Mouse (Mus musculus) ES-CJ7 (cell line): Measurements from ENCODE around the gene Senp8.

Source experiments
- DNase-seq: peaks from one replicate; pipeline ENCODE4 v3.0.0; 2011; ENCODE audit warnings: low read depth, low spot score

The Senp8 gene

GRCm38 (mm10) chr9:59716275-59716898, 34.1 kb downstream of the Senp8 start:
- no peak for DNase-seq

DNA sequence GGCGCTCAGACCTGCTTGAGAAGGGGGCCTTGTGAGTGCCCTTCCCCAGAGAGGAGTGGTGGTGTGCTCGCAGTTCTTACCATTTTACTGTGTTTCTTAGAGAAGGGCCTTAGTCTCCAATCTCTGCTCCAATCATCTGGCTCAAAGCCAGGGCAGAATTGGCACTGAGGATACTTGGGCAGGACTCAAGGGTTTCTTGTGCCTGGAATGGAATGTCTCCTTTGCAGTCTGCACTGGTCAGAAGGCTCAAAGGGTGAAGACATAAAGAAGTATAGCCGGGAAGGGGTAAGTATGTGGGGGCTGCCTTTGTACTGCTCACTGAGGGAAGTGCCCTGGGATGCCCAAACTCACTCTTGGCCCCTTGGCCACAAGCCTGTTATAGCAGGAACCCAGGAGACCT, 41.3 kb downstream of the Senp8 start:
- DNase-seq = no peak

DNA sequence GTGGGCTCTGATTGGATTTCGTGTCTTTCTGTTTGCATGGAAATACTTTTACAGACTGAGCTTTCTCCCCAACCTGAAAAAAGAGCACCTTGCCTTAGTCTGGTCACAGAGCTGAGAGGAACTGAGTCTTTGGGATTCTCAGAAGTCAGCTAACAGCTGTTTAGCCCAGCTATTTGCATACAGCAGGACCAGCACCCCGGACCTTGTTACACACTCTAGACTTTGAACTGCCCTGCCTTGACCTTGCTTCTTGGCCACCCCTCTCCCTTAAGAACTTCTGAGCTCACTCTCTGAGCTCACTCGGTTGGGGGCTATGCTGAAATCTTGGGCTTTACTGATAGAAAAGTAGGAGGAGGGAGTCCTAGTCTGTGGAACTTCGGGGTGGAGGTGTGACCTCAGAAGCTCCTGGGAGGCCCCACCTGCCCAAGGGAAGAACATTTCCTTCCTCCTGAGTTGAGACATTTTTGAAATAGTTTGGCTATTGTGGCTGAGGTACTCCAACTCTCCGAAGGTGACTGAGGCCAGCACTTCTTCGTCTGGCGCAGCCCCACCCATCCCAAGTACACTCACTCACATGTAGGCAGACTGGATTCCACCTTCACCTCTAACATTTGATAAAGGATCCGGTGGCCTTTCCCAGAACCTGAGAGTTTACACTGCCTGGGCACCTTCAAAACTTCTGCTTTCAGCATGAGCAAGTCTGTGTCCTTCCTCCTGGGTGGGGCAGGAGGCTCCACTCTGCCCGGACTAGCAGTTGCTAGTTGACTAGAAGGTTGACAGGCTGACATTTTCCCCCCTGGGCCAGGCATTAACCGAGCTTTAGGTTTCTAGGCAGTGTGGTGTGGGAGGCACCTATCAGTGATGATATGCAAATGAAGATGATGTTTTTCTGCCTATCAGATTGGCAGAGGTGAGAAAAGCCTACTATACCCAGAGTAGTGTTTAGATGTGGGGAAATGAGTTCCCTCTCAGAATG, 43.4 kb downstream of the Senp8 start:
- peak; percentile 55 for DNase-seq

DNA sequence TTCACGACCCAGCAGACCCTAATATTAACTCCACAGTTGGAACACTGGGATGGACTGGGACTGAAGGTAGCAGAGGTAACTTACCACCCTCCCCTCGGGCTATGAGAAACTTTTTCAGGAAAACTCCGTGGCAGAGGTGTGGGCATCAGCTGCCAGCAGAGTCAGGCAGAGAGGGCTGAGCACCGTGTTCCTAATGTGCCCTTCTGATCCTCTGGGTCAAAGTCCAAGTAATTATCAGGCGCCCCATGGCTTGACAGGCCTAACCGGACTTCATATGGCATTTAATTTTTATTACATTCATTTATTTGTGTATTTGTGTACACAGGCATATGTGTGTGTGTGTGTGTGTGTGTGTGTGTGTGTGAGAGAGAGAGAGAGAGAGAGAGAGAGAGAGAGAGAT, 47.4 kb downstream of the Senp8 start:
- DNase-seq = no peak

- DNase-seq = no peak
Measured at GRCm38 (mm10) chr9:59701094-59701493, 49.4 kb downstream of the Senp8 start.

- no peak for DNase-seq
Measured at GRCm38 (mm10) chr9:59696381-59696780, 54.1 kb downstream of the Senp8 start.

DNA sequence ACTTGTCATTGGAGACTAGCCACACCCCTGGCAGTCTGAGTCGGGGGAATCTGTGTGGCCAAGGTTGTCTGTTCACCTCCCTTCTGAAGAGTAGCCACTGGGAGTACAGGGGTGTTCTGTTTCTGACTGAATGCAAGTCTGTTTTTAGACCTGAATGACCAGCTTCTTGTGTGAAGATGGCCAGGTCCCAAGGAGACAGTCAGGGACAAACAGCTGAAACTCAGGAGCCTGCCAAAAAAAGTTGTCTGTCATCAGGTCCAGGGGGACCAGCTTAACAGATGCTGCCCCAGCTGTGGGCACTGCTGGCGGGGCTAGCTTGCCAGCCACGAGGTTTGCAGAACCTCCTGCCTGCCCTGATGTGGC, 55.1 kb downstream of the Senp8 start:
- no peak for DNase-seq

- DNase-seq = no peak
Measured at GRCm38 (mm10) chr9:59694571-59695450, 55.7 kb downstream of the Senp8 start.

DNA sequence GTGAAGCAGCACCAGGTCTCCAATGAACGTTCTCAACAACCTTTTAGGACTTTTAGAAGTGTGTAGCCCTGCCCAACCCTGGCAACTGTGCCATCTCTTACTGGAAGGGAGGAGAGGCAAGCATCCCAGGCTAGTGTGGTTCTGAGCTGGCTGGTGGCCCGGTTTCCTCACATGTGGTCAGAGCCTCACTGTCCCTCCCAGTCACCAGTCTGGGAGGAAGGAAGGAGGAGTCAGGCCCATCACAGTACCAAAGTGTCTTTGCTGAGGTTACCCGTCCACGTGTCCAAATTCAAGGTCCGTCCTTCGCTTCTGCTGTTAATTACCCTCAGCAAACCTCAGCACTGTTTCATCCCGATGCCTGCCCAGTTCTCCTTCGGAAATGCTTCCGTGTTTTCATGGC, 58.4 kb downstream of the Senp8 start:
- DNase-seq = no peak

GRCm38 (mm10) chr9:59691635-59692094, 58.8 kb downstream of the Senp8 start:
- no peak for DNase-seq

- DNase-seq = peak; percentile 40
Measured at GRCm38 (mm10) chr9:59687416-59688046, 63.0 kb downstream of the Senp8 start.
